Mouse (Mus musculus) neural tube, embryonic 11.5 days (tissue): Measurements from ENCODE around the gene Vmn1r128. TPM values are rescaled to one million over a fixed set of nuclear protein-coding genes. Genes with fewer than 3 reads are reported as not detected.
"Not testable (repeated sequence)": the region's sequence is repeated elsewhere in the genome, so short reads cannot be mapped to it uniquely, and the experiment has no call there.

Experiments used
- ATAC-seq: fragments of 200-750 bp; cut with Nextera tagmentation; 2 replicates; pipeline ENCODE4 v1.8.0; 2017; ENCODE audit warnings: moderate number of reproducible peaks, mild to moderate bottlenecking, moderate TSS enrichment, moderate library complexity; ENCODE audit not compliant: insufficient read depth, low FRiP score, low TSS enrichment
- DNase-seq: peaks from one replicate; pipeline ENCODE4 v3.0.0-alpha.2; 2015; ENCODE audit warnings: low spot score
- H3K27ac ChIP-seq: fragments of 300-500 bp; sonication (generic); 2 replicates; pipeline ENCODE4 v1.5.1; 2014; ENCODE audit warnings: low read depth, mild to moderate bottlenecking, low read length
- H3K27me3 ChIP-seq: fragments of 300-500 bp; sonication (generic); 2 replicates; pipeline ENCODE4 v1.6.1; 2014; ENCODE audit warnings: mild to moderate bottlenecking, low read length, mixed read lengths; ENCODE audit not compliant: control insufficient read depth, insufficient read depth
- H3K36me3 ChIP-seq: fragments of 300-500 bp; sonication (generic); 2 replicates; pipeline ENCODE4 v1.6.1; 2014; ENCODE audit warnings: mild to moderate bottlenecking, low read length, moderate library complexity, mixed read lengths; ENCODE audit not compliant: control insufficient read depth, insufficient read depth
- H3K4me1 ChIP-seq: fragments of 300-500 bp; sonication (generic); 2 replicates; pipeline ENCODE4 v1.6.1; 2014; ENCODE audit warnings: low read length, mixed read lengths; ENCODE audit not compliant: control insufficient read depth, insufficient read depth
- H3K4me2 ChIP-seq: fragments of 300-500 bp; sonication (generic); 2 replicates; pipeline ENCODE4 v1.6.1; 2014; ENCODE audit warnings: low read depth, mild to moderate bottlenecking, moderate library complexity
- H3K4me3 ChIP-seq: fragments of 300-500 bp; sonication (generic); 2 replicates; pipeline ENCODE4 v1.5.1; 2014; ENCODE audit warnings: low read depth, low read length
- H3K9ac ChIP-seq: fragments of 300-500 bp; sonication (generic); 2 replicates; pipeline ENCODE4 v1.6.1; 2014; ENCODE audit warnings: mild to moderate bottlenecking, low read length
- H3K9me3 ChIP-seq: fragments of 300-500 bp; sonication (generic); 2 replicates; pipeline ENCODE4 v1.6.1; 2016; ENCODE audit warnings: low read length; ENCODE audit not compliant: control insufficient read depth
- WGBS: fragments of 180-500 bp; shearing (Covaris S2); extraction: QIAGEN DNeasy Blood & Tissue Kit; methylation state at CpG from one replicate; pipeline ENCODE4 v1.1.7; 2014; 5-methylcytosine and 5-hydroxymethylcytosine counted together
- polyA plus RNA-seq: library from polyadenylated mRNA; unstranded; fragments of >200 nt; fragmentation: Nextera tagmentation; extraction: Ambion mirVana; gene quantifications from 2 replicates; pipeline ENCODE4 v1.2.1, GENCODE M21; 2014

Gene Vmn1r128
- polyA plus RNA-seq, result not detected in 2 replicates

- H3K9me3 ChIP-seq, H3K36me3 ChIP-seq, H3K4me2 ChIP-seq, DNase-seq, H3K9ac ChIP-seq, ATAC-seq, H3K27ac ChIP-seq, H3K4me3 ChIP-seq, H3K27me3 ChIP-seq, H3K4me1 ChIP-seq: not testable (repeated sequence)
- WGBS, result 72% methylated on average over 1 of the region's 1 CpGs
These were observed at the start of gene Vmn1r128 for GRCm38 (mm10) chr7:21349073-21349472. TSS of gene Vmn1r128 (plus strand) at chr7:21349373.

GRCm38 (mm10) chr7:21301367-21301766 lies 47.8 kb upstream of the Vmn1r128 start, which contains the start of gene Vmn1r126:
TSS of gene Vmn1r126 (minus strand) at chr7:21301467.
- DNase-seq, ATAC-seq, H3K27me3 ChIP-seq, H3K9me3 ChIP-seq, H3K36me3 ChIP-seq, H3K9ac ChIP-seq, H3K4me2 ChIP-seq, H3K4me1 ChIP-seq, H3K27ac ChIP-seq, H3K4me3 ChIP-seq: not testable (repeated sequence)
- no CpG with 5 or more reads among the region's 5 CpGs for WGBS

GRCm38 (mm10) chr7:21319761-21320160 lies 29.4 kb upstream of the Vmn1r128 start, which contains the start of gene Vmn1r127:
TSS of gene Vmn1r127 (minus strand) at chr7:21319861.
- H3K9me3 ChIP-seq, DNase-seq, H3K27ac ChIP-seq, H3K4me2 ChIP-seq, H3K27me3 ChIP-seq, ATAC-seq, H3K36me3 ChIP-seq, H3K4me1 ChIP-seq, H3K4me3 ChIP-seq, H3K9ac ChIP-seq: not testable (repeated sequence)
- WGBS, result no CpG with 5 or more reads among the region's 3 CpGs

GRCm38 (mm10) chr7:21361191-21361590 lies 12.0 kb downstream of the Vmn1r128 start, which contains the start of gene Vmn1r129:
TSS of gene Vmn1r129 (minus strand) at chr7:21361291.
- not testable (repeated sequence) for H3K27ac ChIP-seq, H3K9ac ChIP-seq, H3K4me2 ChIP-seq, DNase-seq, ATAC-seq, H3K4me1 ChIP-seq, H3K27me3 ChIP-seq, H3K9me3 ChIP-seq, H3K4me3 ChIP-seq, H3K36me3 ChIP-seq
- no CpG with 5 or more reads among the region's 1 CpGs for WGBS

Other genes with a start within 250 kb of the Vmn1r128 start
- not detected in 2 replicates for gene Vmn1r122, start 215.2 kb upstream of the Vmn1r128 start, polyA plus RNA-seq
- gene Vmn1r123, start 187.2 kb upstream of the Vmn1r128 start, polyA plus RNA-seq, result not detected in 2 replicates
- not detected in 2 replicates for gene Gm5157, start 158.9 kb upstream of the Vmn1r128 start, polyA plus RNA-seq
- not detected in 2 replicates for gene Vmn1r124, start 88.8 kb upstream of the Vmn1r128 start, polyA plus RNA-seq
- not detected in 2 replicates for gene Vmn1r125, start 77.2 kb upstream of the Vmn1r128 start, polyA plus RNA-seq
- not detected in 2 replicates for gene Vmn1r126, start 47.9 kb upstream of the Vmn1r128 start, polyA plus RNA-seq
- not detected in 2 replicates for gene Vmn1r127, start 29.5 kb upstream of the Vmn1r128 start, polyA plus RNA-seq
- not detected in 2 replicates for gene Vmn1r129, start 11.9 kb downstream of the Vmn1r128 start, polyA plus RNA-seq
- not detected in 2 replicates for gene Gm6882, start 83.4 kb downstream of the Vmn1r128 start, polyA plus RNA-seq
- gene Vmn1r130, start 162.4 kb downstream of the Vmn1r128 start, polyA plus RNA-seq, result not detected in 2 replicates
- not detected in 2 replicates for gene Vmn1r131, start 196.7 kb downstream of the Vmn1r128 start, polyA plus RNA-seq